Mouse (Mus musculus) hindbrain, embryonic 14.5 days (tissue): Measurements from ENCODE around the gene Ltbp4. TPM values are rescaled to one million over a fixed set of nuclear protein-coding genes. Genes with fewer than 3 reads are reported as not detected.
A peak's percentile ranks its signal among the peaks of the same experiment; 100 is the strongest.

ENCODE experiments used
- ATAC-seq: fragments of 200-750 bp; cut with Nextera tagmentation; 2 replicates; pipeline ENCODE4 v1.8.0; 2017; ENCODE audit warnings: moderate number of reproducible peaks, mild to moderate bottlenecking, moderate TSS enrichment, moderate library complexity; ENCODE audit not compliant: low FRiP score
- DNase-seq: peaks from one replicate; pipeline ENCODE4 v3.0.0-alpha.2; 2015; ENCODE audit warnings: low spot score
- H3K27ac ChIP-seq: fragments of 300-500 bp; sonication (generic); 2 replicates; pipeline ENCODE4 v1.5.1; 2014; ENCODE audit warnings: mild to moderate bottlenecking, moderate library complexity
- H3K27me3 ChIP-seq: fragments of 300-500 bp; sonication (generic); 2 replicates; pipeline ENCODE4 v1.6.1; 2014; ENCODE audit warnings: mild to moderate bottlenecking, low read length, mixed read lengths; ENCODE audit not compliant: control insufficient read depth, insufficient read depth
- H3K36me3 ChIP-seq: fragments of 300-500 bp; sonication (generic); replicated peaks from 2 replicates; pipeline ENCODE4 v1.6.1; 2014; ENCODE audit not compliant: control insufficient read depth, insufficient read depth
- H3K4me1 ChIP-seq: fragments of 300-500 bp; sonication (generic); replicated peaks from 2 replicates; pipeline ENCODE4 v1.6.1; 2014; ENCODE audit warnings: antibody characterized with exemption, low read length, mixed read lengths; ENCODE audit not compliant: control insufficient read depth, insufficient read depth
- H3K4me2 ChIP-seq: fragments of 300-500 bp; sonication (generic); replicated peaks from 2 replicates; pipeline ENCODE4 v1.6.1; 2014; ENCODE audit warnings: mild to moderate bottlenecking, moderate library complexity
- H3K4me3 ChIP-seq: fragments of 300-500 bp; sonication (generic); replicated peaks from 2 replicates; pipeline ENCODE4 v1.5.1; 2014; ENCODE audit warnings: mild to moderate bottlenecking, low read length
- H3K9ac ChIP-seq: fragments of 300-500 bp; sonication (generic); 2 replicates; pipeline ENCODE4 v1.6.1; 2014
- H3K9me3 ChIP-seq: fragments of 300-500 bp; sonication (generic); 2 replicates; pipeline ENCODE4 v1.6.1; 2016; ENCODE audit warnings: low read length; ENCODE audit not compliant: control insufficient read depth
- WGBS: fragments of 180-500 bp; shearing (Covaris S2); extraction: QIAGEN DNeasy Blood & Tissue Kit; methylation state at CpG from one replicate; pipeline ENCODE4 v1.1.7; 2014; 5-methylcytosine and 5-hydroxymethylcytosine counted together
- polyA plus RNA-seq: library from polyadenylated mRNA; unstranded; fragments of >200 nt; fragmentation: Nextera tagmentation; extraction: Ambion mirVana; gene quantifications from 2 replicates; pipeline ENCODE4 v1.2.1, GENCODE M21; 2014

Ltbp4 gene
- polyA plus RNA-seq, 1 experiment from 2014 or later = 10.4 TPM

- Histone ChIP-seq H3K9ac (no peak overlapping the region), H3K4me3 (no peak overlapping the region), H3K9me3 (peaks cover 4% of the 10 kb centered on the region; the same call in 1 of the 2 replicates), H3K27me3 (peaks cover 98% of the 10 kb centered on the region), H3K27ac (no peak overlapping the region), H3K4me1 (no peaks in the 10 kb centered on the region), H3K36me3 (peaks cover 30% of the 10 kb centered on the region), H3K4me2 (no peak overlapping the region)
- WGBS = 10% methylated on average over 44 of the region's 44 CpGs
- DNase-seq (no peak), ATAC-seq (no peak)
Observed at GRCm38 (mm10) chr7:27371715-27372462, 34.4 kb upstream of the Ltbp4 start.

DNA sequence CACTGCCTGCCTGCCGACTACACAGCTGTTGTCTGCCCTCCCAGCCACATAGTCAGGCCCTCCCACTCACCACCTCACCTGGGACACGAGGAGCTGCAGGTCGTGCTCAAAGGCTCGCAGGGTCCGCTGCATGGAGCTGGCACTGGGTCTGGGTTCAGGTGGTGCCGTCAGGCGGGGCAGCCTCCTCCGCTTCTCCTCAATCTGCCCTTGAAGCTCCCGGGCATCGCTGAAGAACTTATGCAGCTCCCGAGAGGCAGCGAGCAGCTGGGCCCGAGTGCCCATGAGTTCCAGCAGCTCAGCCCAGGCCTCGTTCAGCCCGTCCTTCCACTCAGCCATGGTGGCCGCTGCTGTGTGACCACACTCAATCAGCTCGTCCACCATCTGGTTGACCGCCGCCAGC lies 31.6 kb upstream of the Ltbp4 start:
- ATAC-seq = no peak
- no peak for DNase-seq
- 82% methylated on average over 19 of the region's 19 CpGs for WGBS

GRCm38 (mm10) chr7:27367976-27368375 lies 30.5 kb upstream of the Ltbp4 start:
- Histone ChIP-seq H3K4me3 (no peak overlapping the region), H3K9me3 (peaks cover 4% of the 10 kb centered on the region; the same call in 1 of the 2 replicates), H3K27me3 (peaks cover 100% of the 10 kb centered on the region), H3K36me3 (peaks cover 41% of the 10 kb centered on the region), H3K9ac (no peak overlapping the region), H3K4me1 (no peaks in the 10 kb centered on the region), H3K4me2 (no peak overlapping the region), H3K27ac (no peak overlapping the region)
- WGBS = 19% methylated on average over 11 of the region's 11 CpGs
- no peak for DNase-seq
- ATAC-seq = no peak

More for the DNA sequence above, 31.6 kb upstream of the Ltbp4 start:
- no peaks in the 10 kb centered on the region for H3K4me1 ChIP-seq
- no peak overlapping the region for H3K4me2 ChIP-seq
- peaks cover 34% of the 10 kb centered on the region for H3K36me3 ChIP-seq
- peaks cover 4% of the 10 kb centered on the region; the same call in 1 of the 2 replicates for H3K9me3 ChIP-seq
- H3K9ac ChIP-seq = no peak overlapping the region
- no peak overlapping the region for H3K4me3 ChIP-seq
- H3K27ac ChIP-seq = no peak overlapping the region
- H3K27me3 ChIP-seq = peaks cover 100% of the 10 kb centered on the region

DNA sequence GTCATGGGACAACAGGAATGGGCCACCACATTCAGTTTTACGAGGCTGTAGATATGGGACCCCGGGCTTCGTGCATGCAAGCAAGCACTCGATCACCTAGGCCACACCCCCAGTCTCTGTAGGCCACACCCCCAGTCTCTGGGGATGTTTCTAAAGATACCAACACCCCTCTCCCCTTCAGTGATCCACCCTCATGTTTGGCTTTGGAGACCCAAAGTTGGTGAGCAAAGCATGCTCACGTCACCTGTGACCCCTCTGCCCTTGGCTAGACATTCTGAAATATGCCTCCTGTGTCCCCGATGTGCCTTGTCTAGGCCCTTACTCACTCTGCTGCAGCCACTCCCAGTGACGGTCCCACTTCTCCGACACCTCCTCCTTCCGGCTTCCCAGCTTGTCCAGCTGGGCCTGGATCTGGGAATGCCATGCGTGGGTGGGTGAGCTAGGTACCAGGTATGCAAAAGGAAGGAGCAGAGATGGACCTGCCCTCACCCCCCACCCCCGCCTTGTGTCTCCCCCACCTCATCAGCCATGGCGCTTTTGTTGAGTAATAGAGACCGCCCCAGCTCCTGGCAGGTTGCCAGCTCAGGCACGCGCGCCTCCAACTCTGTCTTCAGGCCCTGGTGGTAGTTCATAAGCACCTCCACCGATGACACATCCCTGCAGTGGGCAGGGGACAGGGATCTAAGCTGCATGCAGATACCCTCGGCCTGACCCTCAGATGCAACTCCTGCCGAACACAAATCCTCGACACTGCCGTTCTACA lies 28.8 kb upstream of the Ltbp4 start:
- H3K9ac ChIP-seq = no peak overlapping the region
- H3K9me3 ChIP-seq = peaks cover 4% of the 10 kb centered on the region; the same call in 1 of the 2 replicates
- DNase-seq (no peak), ATAC-seq (no peak)
- H3K27ac ChIP-seq = no peak overlapping the region
- H3K4me3 ChIP-seq = no peak overlapping the region
- H3K4me2 ChIP-seq = no peak overlapping the region
- H3K4me1 ChIP-seq = no peaks in the 10 kb centered on the region; the same call in 1 of the 2 replicates
- 46% methylated on average over 21 of the region's 21 CpGs for WGBS
- H3K27me3 ChIP-seq = peaks cover 90% of the 10 kb centered on the region
- H3K36me3 ChIP-seq = peaks cover 33% of the 10 kb centered on the region

- 5% methylated on average over 29 of the region's 29 CpGs for WGBS
- no peak overlapping the region; the same call in 1 of the 2 replicates for H3K9ac ChIP-seq
Observed at GRCm38 (mm10) chr7:27364379-27364778, 26.9 kb upstream of the Ltbp4 start.

DNA sequence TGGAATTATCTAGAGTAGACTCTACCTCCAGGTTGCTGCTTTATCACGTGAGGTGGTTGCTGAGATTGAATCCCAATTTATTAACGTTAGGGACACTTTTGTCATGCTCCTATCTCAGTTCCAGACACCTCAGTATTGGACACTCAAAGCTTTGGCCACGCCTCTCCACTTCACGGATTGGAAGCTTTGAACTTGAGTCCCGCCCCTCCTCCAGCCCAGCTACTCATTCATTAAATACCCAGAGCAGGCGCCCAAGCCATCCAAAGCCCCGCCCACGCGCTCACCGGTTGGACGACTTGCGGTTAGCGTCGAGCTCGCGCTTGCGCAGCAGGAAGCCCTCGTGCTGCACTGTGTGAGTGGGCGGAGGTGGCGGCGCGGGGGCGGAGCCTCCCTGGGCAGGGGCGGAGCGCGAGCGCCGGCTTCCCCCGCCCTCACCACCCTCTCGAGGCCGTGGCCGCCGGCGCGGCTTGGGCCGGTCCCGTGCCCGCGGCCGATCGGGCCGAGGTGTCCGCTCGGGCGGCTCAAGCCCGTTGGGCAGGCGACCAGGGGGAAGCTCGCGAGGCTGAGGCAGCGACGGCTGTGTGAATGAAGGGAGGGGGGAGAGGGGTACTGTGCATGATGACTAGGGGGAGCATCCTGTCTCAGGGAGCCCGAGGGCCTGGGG lies 23.9 kb upstream of the Ltbp4 start:
- WGBS = under 1% methylated on average over 51 of the region's 52 CpGs
- H3K4me3 ChIP-seq = peak overlapping the region; percentile 44
- ATAC-seq (peak; percentile 94), DNase-seq (peak; percentile 99)
- peaks cover 11% of the 10 kb centered on the region; the same call in 1 of the 2 replicates for H3K36me3 ChIP-seq
- peaks cover 69% of the 10 kb centered on the region for H3K27me3 ChIP-seq
- no peak overlapping the region for H3K27ac ChIP-seq
- no peaks in the 10 kb centered on the region for H3K9me3 ChIP-seq
- peaks cover 3% of the 10 kb centered on the region for H3K4me1 ChIP-seq
- H3K4me2 ChIP-seq = peak overlapping the region; percentile 68
- peak overlapping the region; percentile 55 for H3K9ac ChIP-seq

More at GRCm38 (mm10) chr7:27364379-27364778, 26.9 kb upstream of the Ltbp4 start:
- peaks cover 28% of the 10 kb centered on the region for H3K36me3 ChIP-seq
- no peak overlapping the region for H3K27ac ChIP-seq
- no peak overlapping the region for H3K4me2 ChIP-seq
- peaks cover 3% of the 10 kb centered on the region for H3K4me1 ChIP-seq
- H3K4me3 ChIP-seq = peak overlapping the region; percentile 7; the same call in 1 of the 2 replicates
- H3K27me3 ChIP-seq = peaks cover 72% of the 10 kb centered on the region
- no peaks in the 10 kb centered on the region for H3K9me3 ChIP-seq
- no peak for DNase-seq
- ATAC-seq = no peak

DNA sequence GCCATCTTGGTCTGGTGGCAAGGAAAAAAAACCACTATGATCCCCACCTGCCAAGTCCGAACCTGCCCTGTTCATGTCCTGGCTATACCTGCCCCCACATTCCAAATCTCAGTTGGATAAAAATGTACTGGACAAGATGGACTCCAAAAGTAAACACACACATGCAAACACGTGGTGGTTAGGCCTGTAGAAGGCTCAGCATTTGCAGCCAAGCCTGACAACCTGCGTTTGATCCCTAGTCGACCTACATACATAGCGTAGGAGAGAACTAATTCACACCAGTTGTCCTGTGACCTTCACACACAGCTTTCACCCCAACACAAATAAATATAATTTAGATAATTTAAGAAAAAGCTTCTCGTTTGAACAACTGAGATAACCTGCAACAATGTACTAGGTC lies 23.3 kb upstream of the Ltbp4 start:
- H3K4me3 ChIP-seq = 0 out of 2 replicates have a peak overlapping the region, but pooled peaks have one; percentile 44
- no peaks in the 10 kb centered on the region for H3K9me3 ChIP-seq
- WGBS = 57% methylated on average over 6 of the region's 6 CpGs
- H3K27me3 ChIP-seq = peaks cover 63% of the 10 kb centered on the region
- DNase-seq = no peak
- ATAC-seq = no peak
- peak overlapping the region; percentile 68 for H3K4me2 ChIP-seq
- H3K36me3 ChIP-seq = peaks cover 11% of the 10 kb centered on the region; the same call in 1 of the 2 replicates
- no peak overlapping the region for H3K27ac ChIP-seq
- H3K9ac ChIP-seq = no peak overlapping the region
- peaks cover 3% of the 10 kb centered on the region for H3K4me1 ChIP-seq

- WGBS = 88% methylated on average over 9 of the region's 9 CpGs
- H3K36me3 ChIP-seq = peaks cover 11% of the 10 kb centered on the region; the same call in 1 of the 2 replicates
- H3K27me3 ChIP-seq = peaks cover 53% of the 10 kb centered on the region
Observed at GRCm38 (mm10) chr7:27359706-27360358, 22.3 kb upstream of the Ltbp4 start.

More at GRCm38 (mm10) chr7:27359706-27360358, 22.3 kb upstream of the Ltbp4 start:
- Histone ChIP-seq H3K27ac (no peak overlapping the region), H3K4me3 (no peak overlapping the region), H3K4me2 (no peak overlapping the region), H3K9me3 (no peaks in the 10 kb centered on the region), H3K9ac (no peak overlapping the region), H3K4me1 (peaks cover 6% of the 10 kb centered on the region)
- DNase-seq = no peak
- no peak for ATAC-seq
